Mouse (Mus musculus) forebrain, postnatal 0 days (tissue): ENCODE results near the gene Hmgcs2. TPM values are rescaled to one million over a fixed set of nuclear protein-coding genes. Genes with fewer than 3 reads are reported as not detected.
A peak's percentile ranks its signal among the peaks of the same experiment; 100 is the strongest.

Source experiments
- ATAC-seq: fragments of 200-750 bp; cut with Nextera tagmentation; 2 replicates; pipeline ENCODE4 v1.8.0; 2017; ENCODE audit warnings: mild to moderate bottlenecking, moderate library complexity
- DNase-seq: peaks from one replicate; pipeline ENCODE4 v3.0.0-alpha.2; 2015
- H3K27ac ChIP-seq: fragments of 300-500 bp; sonication (generic); 2 replicates; pipeline ENCODE4 v1.5.1; 2014; ENCODE audit warnings: low read depth, mild to moderate bottlenecking, antibody characterized with exemption, low read length, moderate library complexity, mixed read lengths
- H3K27me3 ChIP-seq: fragments of 300-500 bp; sonication (generic); 2 replicates; pipeline ENCODE4 v1.6.1; 2014; ENCODE audit warnings: mild to moderate bottlenecking, low read length, mixed read lengths; ENCODE audit not compliant: insufficient read depth
- H3K36me3 ChIP-seq: fragments of 300-500 bp; sonication (generic); 2 replicates; pipeline ENCODE4 v1.6.1; 2014; ENCODE audit warnings: mild to moderate bottlenecking, moderate library complexity; ENCODE audit not compliant: insufficient read depth
- H3K4me1 ChIP-seq: fragments of 300-500 bp; sonication (generic); 2 replicates; pipeline ENCODE4 v1.6.1; 2014; ENCODE audit warnings: antibody characterized with exemption; ENCODE audit not compliant: insufficient read depth
- H3K4me2 ChIP-seq: fragments of 300-500 bp; sonication (generic); 2 replicates; pipeline ENCODE4 v1.6.1; 2014; ENCODE audit warnings: low read depth, mild to moderate bottlenecking, moderate library complexity
- H3K4me3 ChIP-seq: fragments of 300-500 bp; sonication (generic); 2 replicates; pipeline ENCODE4 v1.5.1; 2014; ENCODE audit warnings: low read depth, low read length, mixed read lengths
- H3K9ac ChIP-seq: fragments of 300-500 bp; sonication (generic); 2 replicates; pipeline ENCODE4 v1.6.1; 2014; ENCODE audit warnings: mild to moderate bottlenecking
- H3K9me3 ChIP-seq: fragments of 300-500 bp; sonication (generic); 2 replicates; pipeline ENCODE4 v1.6.1; 2016; ENCODE audit warnings: low read length
- CTCF ChIP-seq: sonication (generic); IDR thresholded peaks from 2 replicates; pipeline ENCODE4 v1.5.1; 2016; ENCODE audit warnings: antibody characterized with exemption, control low read depth, low read depth
- WGBS: fragments of 180-500 bp; shearing (Covaris S2); extraction: QIAGEN DNeasy Blood & Tissue Kit; methylation state at CpG from one replicate; pipeline ENCODE4 v1.1.7; 2014; 5-methylcytosine and 5-hydroxymethylcytosine counted together
- polyA plus RNA-seq: library from polyadenylated mRNA; unstranded; fragments of >200 nt; fragmentation: Nextera tagmentation; extraction: Ambion mirVana; gene quantifications from 2 replicates; pipeline ENCODE4 v1.2.1, GENCODE M21; 2015
- total RNA-seq: library from RNA; depleted of rRNA; stranded (reverse); fragments of >200 nt; gene quantifications from 2 replicates; pipeline ENCODE4 v1.2.3, GENCODE M21; 2014

The Hmgcs2 gene
- total and polyA plus RNA-seq, 2 experiments from 2014 or later = 26.9 to 33.6 TPM

DNA sequence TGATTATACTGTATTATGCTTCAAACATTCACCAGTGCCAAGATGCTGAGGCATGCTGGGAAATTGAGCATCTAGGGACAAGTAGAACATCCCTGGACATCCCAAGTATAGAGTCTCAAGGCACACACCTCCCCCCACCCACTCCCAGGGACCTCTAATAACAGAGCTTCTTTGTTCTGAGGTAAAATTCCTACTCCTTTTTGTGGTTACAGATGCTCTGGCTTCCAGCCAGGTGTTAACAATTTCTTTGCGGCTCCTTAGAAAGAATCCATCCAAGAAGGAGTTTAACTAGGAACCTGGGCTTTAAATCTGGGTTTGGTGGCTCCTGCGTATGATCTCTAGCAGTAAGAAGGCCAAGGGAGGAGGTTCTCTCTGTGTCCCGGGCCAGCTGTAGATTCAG lies 36.9 kb downstream of the Hmgcs2 start:
- Histone ChIP-seq H3K4me2 (no peak overlapping the region), H3K4me1 (peaks cover 5% of the 10 kb centered on the region), H3K36me3 (no peaks in the 10 kb centered on the region), H3K9ac (no peak overlapping the region), H3K27ac (peak overlapping the region; percentile 9; the same call in 1 of the 2 replicates), H3K4me3 (no peak overlapping the region), H3K9me3 (no peaks in the 10 kb centered on the region), H3K27me3 (no peaks in the 10 kb centered on the region)
- ATAC-seq = no peak
- peak; percentile 55 for DNase-seq
- 24% methylated on average over 3 of the region's 3 CpGs for WGBS
- no peak for TF ChIP-seq CTCF

DNA sequence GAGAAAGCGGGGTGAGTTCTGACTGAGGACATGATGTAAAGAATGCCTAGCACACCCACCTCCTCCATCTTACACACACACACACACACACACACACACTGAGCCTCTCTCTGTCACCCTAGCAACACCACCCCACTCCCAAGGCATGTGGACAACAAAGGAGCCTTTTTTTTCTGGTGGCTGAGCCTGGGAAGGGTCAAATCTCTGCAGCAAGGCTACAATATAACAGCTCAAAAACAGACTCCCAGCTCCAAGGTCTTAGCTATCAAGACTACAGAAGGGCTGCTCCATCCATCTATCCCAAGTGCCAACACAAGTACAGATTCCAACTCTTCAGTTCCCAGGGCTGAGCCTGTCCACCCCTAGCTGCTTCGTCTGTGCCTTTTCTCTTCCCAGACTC lies 39.0 kb downstream of the Hmgcs2 start:
- Histone ChIP-seq H3K9me3 (no peaks in the 10 kb centered on the region), H3K27ac (peak overlapping the region; percentile 70), H3K4me1 (peaks cover 5% of the 10 kb centered on the region), H3K4me2 (no peak overlapping the region), H3K9ac (no peak overlapping the region), H3K27me3 (no peaks in the 10 kb centered on the region), H3K4me3 (no peak overlapping the region), H3K36me3 (no peaks in the 10 kb centered on the region)
- 22% methylated on average over 2 of the region's 2 CpGs for WGBS
- no peak for TF ChIP-seq CTCF
- DNase-seq = peak; percentile 66
- peak; percentile 89 for ATAC-seq

DNA sequence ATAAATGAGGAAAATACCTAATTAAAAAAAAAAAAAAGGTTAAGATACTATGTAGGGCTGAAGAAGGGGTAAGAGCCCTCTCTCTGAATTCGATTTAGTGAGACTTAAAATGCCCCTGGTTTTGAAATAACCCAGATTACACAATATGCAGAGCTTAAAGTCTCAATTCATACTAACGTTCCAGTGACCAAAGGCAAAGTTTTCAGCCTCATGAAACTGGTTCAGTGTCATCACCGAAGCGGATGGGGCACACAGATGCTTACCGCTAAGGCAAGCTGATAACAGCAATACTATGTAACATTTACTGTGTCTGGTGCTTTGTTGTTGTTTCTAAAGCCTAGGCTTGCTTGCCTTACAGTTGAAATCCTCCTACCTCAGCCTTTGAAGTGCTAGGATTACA lies 42.0 kb downstream of the Hmgcs2 start:
- DNase-seq (no peak), ATAC-seq (no peak)
- H3K4me1 ChIP-seq = no peaks in the 10 kb centered on the region
- no peak overlapping the region for H3K4me2 ChIP-seq
- no peak for TF ChIP-seq CTCF
- H3K27ac ChIP-seq = no peak overlapping the region
- no peak overlapping the region for H3K4me3 ChIP-seq
- H3K27me3 ChIP-seq = no peaks in the 10 kb centered on the region
- no peaks in the 10 kb centered on the region for H3K9me3 ChIP-seq
- no peak overlapping the region for H3K9ac ChIP-seq
- no peaks in the 10 kb centered on the region for H3K36me3 ChIP-seq
- 92% methylated on average over 5 of the region's 5 CpGs for WGBS

DNA sequence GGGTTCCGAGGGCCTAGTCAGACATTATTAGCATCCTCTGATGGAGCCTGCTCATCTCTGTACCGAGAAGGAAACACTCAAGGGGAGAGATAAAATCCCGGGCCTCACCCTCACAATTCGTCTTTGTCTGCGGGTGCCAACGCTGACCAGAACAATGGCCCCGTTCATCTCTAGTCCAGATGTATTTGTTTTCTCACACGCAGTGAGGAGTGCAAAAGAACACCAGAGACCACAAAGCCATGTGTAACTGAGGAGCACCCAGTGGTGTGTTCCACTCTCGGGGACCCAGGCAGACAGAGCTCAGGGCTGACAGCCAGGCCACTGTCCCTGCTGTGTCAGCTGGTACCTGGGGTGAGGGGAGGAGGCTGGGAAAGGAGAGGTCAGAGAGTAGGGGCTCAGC lies 44.0 kb downstream of the Hmgcs2 start:
- no peak for TF ChIP-seq CTCF
- H3K9me3 ChIP-seq = no peaks in the 10 kb centered on the region
- H3K4me3 ChIP-seq = no peak overlapping the region
- no peaks in the 10 kb centered on the region for H3K27me3 ChIP-seq
- H3K4me2 ChIP-seq = no peak overlapping the region
- no peak overlapping the region for H3K27ac ChIP-seq
- DNase-seq (no peak), ATAC-seq (no peak)
- no peaks in the 10 kb centered on the region for H3K36me3 ChIP-seq
- H3K9ac ChIP-seq = no peak overlapping the region
- WGBS = 67% methylated on average over 9 of the region's 9 CpGs
- no peaks in the 10 kb centered on the region for H3K4me1 ChIP-seq

DNA sequence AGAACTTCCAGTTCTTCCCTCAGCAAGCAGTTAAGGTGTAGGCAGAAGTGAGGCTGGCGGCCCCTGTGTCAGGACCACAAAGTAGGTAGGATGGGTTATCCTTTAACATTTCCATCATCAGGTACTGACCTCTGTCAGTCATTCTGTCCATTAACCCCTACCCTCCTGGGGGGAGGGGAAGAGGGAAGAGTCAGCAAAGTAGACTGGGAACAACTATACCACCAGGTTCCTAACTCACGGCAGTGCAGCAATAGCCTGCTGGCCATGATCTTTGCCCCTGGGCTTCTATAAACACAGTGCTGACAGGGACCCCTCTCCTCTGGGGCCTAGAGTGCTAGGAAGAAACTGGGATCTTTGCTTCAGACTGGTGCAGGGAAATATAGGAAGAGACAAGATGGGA lies 53.8 kb downstream of the Hmgcs2 start:
- Histone ChIP-seq H3K36me3 (no peaks in the 10 kb centered on the region), H3K9me3 (no peaks in the 10 kb centered on the region), H3K27me3 (no peaks in the 10 kb centered on the region), H3K4me1 (no peaks in the 10 kb centered on the region), H3K4me3 (no peak overlapping the region), H3K9ac (no peak overlapping the region), H3K4me2 (no peak overlapping the region), H3K27ac (no peak overlapping the region)
- ATAC-seq (no peak), DNase-seq (no peak)
- WGBS = 96% methylated on average over 2 of the region's 2 CpGs
- no peak for TF ChIP-seq CTCF

DNA sequence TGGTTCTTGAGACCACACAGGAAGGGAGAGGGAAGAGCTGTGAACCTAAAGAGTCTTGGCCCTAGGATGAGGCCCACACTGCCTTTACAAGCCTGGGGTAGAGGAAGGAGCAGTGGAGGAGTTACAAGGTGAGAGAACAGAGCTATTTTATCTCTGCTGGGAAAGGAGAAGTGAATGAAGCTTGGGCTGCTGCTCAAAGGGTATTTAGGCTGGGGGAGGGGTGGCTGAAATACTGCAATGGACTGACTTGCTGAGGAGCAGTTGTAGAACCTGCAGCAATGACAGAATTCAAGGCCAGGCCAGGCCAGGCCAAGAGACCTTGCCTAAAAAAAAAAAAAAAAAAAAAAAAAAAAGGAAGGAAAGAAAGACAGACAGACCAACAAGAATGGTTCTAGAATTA lies 55.1 kb downstream of the Hmgcs2 start:
- no peak for TF ChIP-seq CTCF
- no peaks in the 10 kb centered on the region for H3K4me1 ChIP-seq
- ATAC-seq (no peak), DNase-seq (no peak)
- no peak overlapping the region for H3K27ac ChIP-seq
- H3K4me2 ChIP-seq = no peak overlapping the region
- no peak overlapping the region for H3K9ac ChIP-seq
- no peaks in the 10 kb centered on the region for H3K27me3 ChIP-seq
- H3K36me3 ChIP-seq = no peaks in the 10 kb centered on the region
- no peak overlapping the region for H3K4me3 ChIP-seq
- no peaks in the 10 kb centered on the region for H3K9me3 ChIP-seq

DNA sequence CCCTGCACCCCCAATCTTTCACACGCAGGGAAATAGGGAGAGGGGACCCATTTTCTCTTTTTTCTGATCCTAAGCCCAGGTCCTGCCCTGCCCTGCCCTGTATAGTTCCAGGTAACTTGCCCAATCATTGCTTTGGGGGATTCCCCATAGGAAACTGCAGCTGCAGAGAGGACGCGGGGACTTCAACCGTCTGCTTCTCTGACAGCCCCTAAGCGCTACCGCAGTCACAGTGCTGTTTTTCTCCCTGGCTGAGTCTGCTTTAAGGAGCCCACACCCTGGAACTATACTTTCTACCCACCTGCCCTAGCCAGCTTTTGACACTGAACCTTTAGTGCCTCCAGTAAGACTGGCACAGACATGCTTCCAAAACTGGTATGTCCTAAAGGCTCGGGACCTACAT lies 55.7 kb downstream of the Hmgcs2 start:
- no peak overlapping the region for H3K4me2 ChIP-seq
- no peaks in the 10 kb centered on the region for H3K9me3 ChIP-seq
- H3K27me3 ChIP-seq = no peaks in the 10 kb centered on the region
- no peak for TF ChIP-seq CTCF
- ATAC-seq (no peak), DNase-seq (no peak)
- H3K36me3 ChIP-seq = no peaks in the 10 kb centered on the region
- H3K4me1 ChIP-seq = no peaks in the 10 kb centered on the region
- H3K27ac ChIP-seq = no peak overlapping the region
- no peak overlapping the region for H3K9ac ChIP-seq
- WGBS = 66% methylated on average over 7 of the region's 7 CpGs
- H3K4me3 ChIP-seq = no peak overlapping the region
